Mouse (Mus musculus) ovary, postnatal 10 days (tissue): ENCODE data around the gene Unc13c.

Experiments used
- DNase-seq: peaks from one replicate; pipeline ENCODE4 v3.0.0; 2022; ENCODE audit warnings: low spot score

Unc13c gene

DNA sequence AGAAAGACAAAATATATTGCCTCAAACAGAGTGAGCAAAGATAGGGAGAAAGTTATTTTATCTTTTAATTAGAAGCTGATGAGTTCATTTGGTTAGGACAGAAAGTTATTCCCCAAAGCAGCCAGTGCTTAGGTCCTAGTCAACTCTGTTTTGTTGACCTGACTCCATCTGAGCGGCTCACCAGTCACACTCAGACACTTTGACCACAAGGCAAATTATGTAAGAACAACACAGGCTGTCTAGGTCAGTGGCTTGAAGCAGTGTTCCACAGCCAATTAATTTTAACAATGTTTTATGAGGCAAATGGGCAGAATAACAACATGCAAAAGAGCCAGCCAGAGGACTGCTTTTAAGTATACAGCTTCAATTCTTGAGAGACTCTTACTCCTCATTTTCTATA, 343.6 kb downstream of the Unc13c start:
- DNase-seq: no peak

GRCm38 (mm10) chr9:73612896-73613295, 355.9 kb downstream of the Unc13c start:
- DNase-seq: no peak

- DNase-seq: no peak
Observed at GRCm38 (mm10) chr9:73603921-73604320, 364.8 kb downstream of the Unc13c start.

DNA sequence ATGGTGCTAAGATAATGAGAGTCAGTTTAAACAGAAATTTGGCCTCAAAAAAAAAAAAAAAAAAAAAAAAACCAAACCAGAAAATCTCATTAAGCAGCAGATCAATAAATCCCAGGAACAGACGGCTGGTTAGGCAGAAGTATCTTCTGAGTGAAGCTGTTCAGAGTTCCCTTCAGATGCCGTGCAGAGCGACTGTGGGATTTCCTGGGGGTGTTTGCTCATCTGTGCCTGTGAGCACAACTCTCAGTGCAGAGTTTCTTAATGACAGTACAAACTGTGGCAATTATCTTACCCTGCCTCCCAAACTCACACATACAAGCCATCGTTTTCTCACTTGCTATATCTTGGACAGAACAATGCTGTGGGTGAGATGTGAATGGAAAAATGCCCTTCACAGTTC, 403.2 kb downstream of the Unc13c start:
- DNase-seq: no peak

DNA sequence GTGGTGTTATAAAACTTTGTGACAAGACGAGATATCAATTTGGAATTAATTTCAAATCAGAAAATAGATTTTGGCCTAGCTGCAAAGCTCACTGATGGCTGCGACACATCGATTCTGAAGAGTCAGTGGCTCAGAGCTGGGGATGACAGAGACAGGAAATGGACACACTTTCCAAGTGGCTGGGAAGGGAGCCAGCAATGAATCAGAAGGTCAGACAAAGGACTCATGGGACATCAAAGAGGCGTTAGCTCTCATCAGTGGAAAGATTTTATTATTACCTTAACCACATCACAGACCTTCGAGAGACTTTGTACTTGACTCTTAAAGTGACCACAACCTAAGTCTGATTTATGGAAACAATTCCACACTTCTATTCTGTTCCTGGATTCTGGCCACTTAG, 408.7 kb downstream of the Unc13c start:
- no peak for DNase-seq

DNA sequence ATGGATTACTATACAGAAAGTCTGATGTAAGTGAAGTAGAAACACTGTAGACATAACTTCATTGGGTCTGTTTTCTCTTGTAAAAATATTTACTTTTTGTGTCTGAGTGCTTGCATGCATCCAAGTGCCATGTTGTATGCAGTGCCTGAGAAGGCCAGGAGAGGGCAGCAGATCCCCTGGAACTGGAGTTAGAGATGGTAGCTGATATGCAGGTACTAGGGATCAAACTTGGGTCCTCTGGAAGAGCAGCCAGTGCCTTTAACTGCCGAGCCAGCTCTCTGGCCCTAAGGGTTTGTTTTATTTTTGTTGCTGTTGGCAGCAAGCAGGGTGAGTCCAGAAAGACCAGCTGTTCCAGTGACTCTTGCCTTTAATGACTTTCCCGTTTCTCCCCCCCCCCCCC, 411.0 kb downstream of the Unc13c start:
- peak; percentile 13 for DNase-seq

- DNase-seq: no peak
Observed at GRCm38 (mm10) chr9:73555354-73555753, 413.4 kb downstream of the Unc13c start.

- no peak for DNase-seq
Observed at GRCm38 (mm10) chr9:73472568-73472967, 496.2 kb downstream of the Unc13c start.

- no peak for DNase-seq
Observed at GRCm38 (mm10) chr9:73462027-73462426, 506.7 kb downstream of the Unc13c start.

GRCm38 (mm10) chr9:73450009-73450408, 518.8 kb downstream of the Unc13c start:
- DNase-seq: no peak

GRCm38 (mm10) chr9:73449216-73449615, 519.5 kb downstream of the Unc13c start:
- DNase-seq: no peak

DNA sequence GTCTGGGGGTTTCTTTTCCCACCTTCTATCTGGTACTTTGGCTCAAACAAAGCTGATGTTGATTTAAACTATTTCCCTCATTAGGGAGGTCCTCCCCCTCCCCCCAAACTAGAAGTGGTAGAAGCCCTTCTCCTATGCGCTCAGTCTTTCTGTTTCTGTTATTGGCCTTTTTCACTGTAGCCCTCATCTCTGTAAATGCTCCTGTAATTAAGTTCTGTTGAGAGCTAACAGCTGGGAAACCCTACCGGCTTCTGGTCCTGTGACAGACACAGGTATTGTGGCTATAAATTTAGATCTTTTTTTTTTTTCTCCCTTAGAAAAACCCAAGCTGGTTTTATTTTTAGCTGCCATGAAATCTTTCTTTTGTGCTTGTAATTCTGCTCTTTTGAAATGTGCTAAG, 536.8 kb downstream of the Unc13c start:
- no peak for DNase-seq
